Mouse (Mus musculus) right cerebral cortex, postnatal 10 days (tissue): Measurements from ENCODE around the gene Calr3.

Source experiments
- DNase-seq, 2 experiments: peaks; one replicate each; pipeline ENCODE4 v3.0.0; 2021; ENCODE audit warnings: low spot score in 2 of 2

Calr3 gene

DNA sequence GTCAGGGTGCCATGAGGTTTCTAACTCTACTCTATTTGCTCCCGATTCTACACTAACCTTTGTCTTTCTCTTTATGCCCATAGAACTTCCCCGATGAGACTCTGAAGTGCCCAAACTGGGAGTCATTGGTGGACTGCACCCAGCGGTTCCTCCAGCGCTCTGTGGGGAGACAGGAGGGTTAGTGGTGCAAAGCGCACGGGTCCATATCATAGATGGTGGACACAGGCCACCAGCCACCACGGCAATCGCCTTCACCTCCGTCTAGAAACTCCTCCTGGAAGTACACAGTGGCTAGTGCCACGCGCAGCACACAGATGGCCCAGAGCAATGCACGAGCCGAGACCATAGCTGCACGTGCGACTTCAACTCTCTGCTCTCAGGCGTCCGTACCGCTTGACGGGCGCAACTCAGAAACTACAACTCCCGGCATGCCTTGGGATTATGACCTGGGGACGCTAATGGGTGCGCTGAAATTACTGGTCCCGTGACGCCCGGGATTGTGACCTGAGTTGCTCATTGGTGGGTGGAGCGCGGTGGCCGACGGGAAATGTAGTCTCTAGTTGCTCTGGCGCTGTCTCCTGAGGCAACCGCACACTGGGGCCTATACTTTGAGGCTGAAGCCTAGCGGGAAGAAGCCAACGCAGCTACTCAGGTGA, at the start of gene Calr3, which contains the start of gene 1700030K09Rik:
Gene Calr3 (minus strand): TSS at position 533 of the 656 bp plus-strand sequence.
Gene 1700030K09Rik (plus strand): TSS at position 543 of the 656 bp plus-strand sequence.
- DNase-seq = peak; percentile 100

DNA sequence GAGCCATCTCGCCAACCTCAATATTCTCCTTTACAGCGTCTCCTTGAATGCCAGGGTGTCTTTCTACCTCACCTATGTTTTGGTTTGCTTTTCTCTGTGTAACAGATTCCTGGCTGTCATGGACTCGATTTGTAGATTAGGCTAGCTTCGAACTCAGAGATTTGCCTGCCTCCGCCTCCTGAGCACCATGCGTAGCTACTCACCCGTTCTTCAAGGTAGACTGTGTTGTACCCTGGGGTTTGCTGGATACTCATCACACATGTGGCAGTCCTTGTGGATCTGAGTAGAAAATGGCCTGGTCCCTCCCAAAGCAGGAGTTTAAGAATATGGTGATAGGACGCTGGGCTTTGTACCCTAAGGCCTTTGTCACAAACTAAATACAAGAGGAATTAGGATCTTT, 49.7 kb upstream of the Calr3 start:
- DNase-seq = no peak

DNA sequence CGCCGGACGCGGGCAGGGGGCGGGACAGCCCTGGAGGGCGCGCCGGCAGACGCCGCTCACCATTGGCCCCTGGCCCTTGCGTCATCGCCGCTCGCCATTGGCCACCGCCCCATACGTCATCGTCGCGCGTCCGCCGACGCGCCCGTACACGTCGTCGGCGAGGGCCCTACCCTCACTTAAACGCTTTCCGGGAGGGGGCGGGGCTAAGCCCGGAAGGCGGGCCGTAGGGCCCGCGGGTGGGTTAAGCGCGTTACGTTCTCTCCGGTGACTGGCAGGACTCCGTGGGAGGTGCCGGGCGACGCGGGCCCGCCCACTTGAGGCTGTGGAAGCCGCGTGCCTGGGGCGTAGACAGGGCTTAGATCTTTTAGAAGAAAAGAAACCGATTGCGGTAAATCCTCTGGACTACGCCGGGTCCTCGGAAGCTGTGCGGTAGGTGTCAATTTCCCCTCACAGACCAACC, 49.0 kb upstream of the Calr3 start:
- DNase-seq = peak; percentile 99 to 100

DNA sequence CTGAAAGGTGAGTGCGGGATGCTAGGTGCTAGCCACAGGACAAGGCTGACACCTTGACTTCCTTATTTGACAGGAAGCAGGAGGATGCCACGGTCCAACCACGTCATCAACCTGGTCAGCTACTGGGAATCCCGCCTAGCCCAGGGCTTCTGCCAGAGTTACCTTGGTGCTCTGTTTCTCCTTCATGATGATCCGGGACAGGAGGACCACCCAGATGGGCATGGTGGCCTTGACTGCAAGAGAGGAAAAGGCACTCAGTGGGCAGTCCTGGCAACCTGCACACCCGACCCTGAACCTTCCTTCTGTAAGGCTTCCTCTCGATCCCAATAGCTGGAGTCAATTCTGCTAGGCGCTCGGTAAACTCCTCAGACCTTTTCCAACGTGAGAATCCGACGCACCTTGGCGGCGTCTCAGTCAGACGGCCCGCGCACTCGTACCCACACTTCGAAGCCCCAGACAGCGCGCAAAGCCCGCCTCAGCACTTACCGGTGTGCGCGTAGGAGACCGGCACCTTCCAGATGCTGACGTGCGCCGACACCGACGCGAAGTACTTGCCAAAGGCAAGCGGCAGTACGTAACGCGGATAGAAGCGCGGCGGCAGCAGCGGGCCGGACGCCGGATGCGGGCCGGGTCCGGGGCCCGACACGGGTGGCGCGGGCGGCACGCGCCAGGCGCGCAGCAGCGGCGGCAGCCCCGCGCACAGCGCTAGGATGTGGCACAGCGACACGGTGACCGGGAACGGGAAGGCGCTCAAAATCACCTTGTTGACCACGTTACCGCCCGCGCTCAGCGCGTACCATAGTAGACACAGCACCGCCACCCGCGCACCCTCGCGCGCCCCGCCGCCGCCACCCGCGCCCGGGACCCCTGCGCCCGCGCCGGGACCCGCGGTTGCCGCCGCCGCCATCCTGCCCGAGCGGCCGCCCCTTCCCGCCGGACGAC, 48.3 kb upstream of the Calr3 start, which contains the start of gene Slc35e1:
Gene Slc35e1 (minus strand): TSS at position 935 of the 942 bp plus-strand sequence.
- peak; percentile 61 to 63 for DNase-seq

DNA sequence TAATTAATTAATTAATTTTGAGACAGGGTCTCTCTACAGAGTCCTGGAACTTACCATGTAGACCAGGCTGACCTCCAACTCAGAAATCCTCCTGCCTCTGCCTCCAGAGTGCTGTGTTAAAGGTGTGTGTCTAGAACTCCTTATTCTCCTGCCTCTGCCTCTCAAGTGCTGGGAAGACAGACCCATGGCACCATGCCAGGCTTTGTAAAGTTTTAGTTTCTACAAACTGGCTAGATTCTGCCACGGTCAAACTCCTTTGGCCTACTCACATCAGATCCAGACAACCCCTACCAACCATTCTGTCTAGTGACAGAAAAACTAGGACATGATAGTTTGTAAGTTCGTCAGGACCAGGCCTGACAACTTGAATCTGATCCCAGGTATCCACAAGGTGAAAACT, 47.3 kb upstream of the Calr3 start:
- DNase-seq = no peak

DNA sequence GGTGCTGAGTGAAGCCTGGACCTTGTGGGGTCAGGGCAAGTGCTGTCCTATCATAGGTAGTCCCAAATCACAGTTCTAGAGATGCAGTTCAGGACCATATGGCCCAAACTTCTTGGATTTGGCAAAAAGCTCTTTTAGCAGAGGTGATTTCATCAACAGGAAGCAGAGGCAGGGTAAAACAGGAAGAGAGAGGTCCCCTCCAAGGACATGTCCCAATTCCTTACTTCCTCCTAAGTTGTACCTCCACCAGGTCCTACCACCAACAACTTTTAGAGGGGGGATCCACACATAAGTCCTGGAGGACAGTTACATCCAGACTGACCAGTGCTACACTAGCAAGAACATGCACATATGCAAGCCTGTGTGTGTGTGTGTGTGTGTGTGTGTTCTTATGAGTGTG, 43.3 kb upstream of the Calr3 start:
- no peak for DNase-seq

DNA sequence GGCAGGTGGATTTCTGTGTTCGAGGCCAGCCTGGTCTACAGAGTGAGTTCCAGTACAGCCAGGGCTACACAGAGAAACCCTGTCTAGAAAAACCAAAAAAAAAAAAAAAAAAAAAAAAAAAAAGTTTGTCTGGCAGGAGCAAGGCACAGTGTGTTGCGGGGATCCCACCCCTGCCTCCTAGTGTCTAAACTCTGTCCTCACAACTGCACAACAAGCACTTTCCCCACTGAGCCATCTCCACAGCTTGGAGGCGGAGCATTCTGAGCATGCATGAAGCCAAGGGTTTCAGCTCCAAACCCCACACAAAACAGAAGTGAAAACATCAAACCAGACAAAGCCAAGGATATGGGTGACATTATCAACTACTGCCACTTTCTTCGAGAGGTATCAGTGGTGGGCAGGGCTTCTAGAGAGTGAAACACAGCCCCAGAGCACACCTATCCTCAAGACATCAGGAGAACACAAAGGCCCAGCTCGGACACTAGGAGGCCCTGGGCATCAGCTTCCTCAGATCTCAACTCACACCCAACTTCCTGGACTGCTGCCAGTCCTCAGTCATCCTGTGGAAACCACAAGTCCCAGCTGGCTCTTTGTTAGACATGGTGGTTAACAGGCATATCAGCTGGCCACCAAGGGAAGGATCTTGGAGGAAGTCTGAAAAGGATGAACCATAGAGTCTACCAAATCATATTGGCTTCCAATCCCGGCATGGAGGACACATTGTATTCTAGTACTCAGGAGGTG, 42.0 kb upstream of the Calr3 start:
- DNase-seq = peak; percentile 70 to 72

DNA sequence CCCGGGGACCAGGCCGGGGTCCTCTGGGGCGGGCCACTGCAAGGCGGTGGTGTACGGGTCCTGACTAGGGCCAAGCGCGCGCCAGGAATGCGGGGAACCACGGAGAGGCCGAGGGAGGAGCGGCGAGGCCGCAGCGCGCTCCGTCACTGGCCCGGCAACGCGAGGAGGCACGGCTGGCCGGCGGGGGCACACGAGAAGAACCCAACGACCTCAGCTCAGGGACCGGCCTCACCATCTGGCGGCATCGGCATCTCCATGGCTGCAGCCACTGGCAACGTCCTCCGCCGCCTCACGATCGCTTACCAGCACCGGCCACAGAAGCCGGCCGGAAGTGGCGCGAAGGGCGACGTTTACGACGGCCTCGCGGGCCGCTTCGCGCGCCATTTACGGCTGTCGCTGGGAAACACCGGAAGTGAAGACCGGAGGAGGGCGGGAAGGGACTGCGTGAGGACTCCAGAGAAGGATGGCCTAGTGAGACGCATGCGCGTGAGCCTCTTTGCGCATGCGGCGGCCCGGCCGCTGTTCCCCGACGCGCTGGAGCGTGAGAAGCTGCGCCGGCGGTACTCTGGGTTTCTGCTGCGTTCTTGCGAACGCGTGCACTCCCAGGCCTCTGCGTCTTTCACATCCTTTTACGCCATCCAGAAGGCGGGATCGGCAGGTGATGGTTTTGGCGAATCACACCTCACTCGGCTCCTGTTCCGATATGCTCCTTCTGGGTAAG, 31.3 kb upstream of the Calr3 start, which contains the start of gene Cherp:
Gene Cherp (minus strand): TSS at position 401 of the 721 bp plus-strand sequence.
- peak; percentile 98 to 99 for DNase-seq

DNA sequence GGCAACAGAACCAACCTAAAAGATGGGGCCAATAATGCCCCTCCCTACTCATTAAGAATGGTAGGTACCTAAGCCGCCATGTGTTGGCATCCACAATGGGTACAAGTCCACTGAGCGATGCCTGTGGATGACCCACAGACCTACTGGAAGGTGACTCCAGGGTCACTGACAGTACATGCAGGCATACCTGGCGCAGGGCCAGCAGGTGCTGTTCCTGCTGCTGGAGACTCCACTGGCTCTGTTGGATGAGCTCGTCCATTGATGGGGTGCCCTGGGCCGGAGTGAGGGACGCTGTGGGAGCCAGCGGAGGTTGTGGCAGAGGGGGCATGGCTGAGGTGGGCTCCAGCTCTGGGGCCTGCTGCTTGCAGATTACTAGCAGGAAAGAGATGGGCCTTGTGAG, 27.0 kb upstream of the Calr3 start:
- DNase-seq = no peak

DNA sequence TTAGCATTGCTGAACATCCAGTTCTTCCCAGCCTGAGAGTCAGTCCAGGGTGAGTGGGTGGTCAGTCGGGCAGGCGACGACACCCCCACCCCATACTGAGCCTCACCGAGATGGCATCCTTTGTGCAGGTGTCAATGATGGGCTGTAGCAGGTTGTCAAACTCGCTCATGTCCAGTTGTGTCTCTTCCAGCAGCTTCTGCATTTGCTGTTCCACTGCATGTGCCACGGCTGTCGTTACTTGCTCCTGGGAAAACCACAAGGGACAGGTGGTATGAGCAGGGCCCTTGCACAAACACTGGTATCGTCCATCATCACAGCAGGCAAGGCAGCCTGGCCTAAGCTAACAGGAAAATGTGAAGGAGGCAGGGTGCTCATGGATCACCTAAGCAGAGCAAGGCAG, 26.3 kb upstream of the Calr3 start:
- DNase-seq = no peak

DNA sequence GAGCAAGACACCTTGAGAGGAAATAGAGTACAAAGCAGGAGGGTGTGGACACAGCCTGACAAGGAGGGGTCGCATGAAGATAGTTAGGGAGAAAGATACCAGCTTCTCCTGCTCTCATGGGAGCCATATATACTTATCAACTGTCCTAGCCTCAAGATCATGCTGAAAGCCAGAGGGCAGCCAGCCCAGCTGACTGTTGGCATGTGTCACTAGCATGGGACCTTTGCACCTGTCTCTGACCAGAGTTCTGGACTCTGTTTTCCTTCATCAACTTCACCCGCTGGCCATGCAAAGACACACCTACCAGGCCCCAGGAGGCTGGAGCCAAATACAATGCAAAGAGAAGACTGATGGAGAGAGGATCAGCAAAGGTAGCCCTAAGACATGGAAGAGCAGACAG, 25.6 kb upstream of the Calr3 start:
- DNase-seq = no peak

DNA sequence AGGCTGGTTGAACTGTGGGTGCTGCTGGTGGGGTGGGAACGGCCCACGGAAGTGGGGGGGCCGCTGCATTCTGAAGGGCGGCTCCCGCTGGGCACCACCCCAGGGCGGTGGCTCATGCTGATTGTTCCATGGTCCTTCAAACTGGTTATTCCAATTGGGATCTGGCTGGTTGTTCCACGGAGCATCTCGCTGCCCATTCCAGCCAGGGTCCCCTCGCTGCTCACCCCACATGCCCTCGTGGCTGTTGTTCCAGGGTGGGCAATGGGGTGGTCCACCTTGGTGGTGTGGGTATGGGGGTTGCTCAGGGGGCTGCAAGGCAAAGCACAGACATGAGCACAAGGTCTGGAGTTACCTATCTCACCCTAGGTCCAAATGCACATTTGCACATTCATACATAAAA, 20.5 kb upstream of the Calr3 start:
- DNase-seq = no peak

DNA sequence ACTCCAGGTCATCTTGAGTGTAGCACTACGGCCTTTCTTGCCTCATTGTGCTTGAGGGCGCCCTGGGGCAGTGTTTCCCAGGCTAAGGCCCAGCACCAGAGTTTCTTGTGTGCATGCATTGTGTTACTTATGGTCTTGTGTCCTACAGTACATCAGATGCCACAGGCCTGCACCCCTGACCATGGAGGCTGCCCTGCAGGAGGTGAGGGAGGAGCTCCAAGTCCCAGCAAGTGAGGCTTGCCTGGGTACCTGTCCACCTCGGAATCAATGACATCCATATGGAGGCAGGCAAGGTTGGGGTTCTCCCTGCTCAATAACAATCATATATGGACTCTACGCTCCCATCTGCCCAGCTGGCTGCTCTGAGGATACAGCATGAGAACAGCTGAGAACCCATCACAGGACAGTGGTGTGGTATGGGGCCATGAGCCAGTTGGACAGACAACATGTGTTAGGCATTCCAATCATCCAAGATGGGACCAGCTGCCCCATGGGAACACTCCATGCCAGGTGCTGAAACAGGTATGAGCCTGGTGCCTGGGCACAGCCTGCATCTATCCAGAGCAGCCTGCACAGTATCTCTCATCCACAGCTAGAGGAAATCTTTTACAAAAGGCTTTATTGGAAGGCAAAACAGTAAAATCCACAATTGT, 16.3 kb upstream of the Calr3 start:
- no peak for DNase-seq

DNA sequence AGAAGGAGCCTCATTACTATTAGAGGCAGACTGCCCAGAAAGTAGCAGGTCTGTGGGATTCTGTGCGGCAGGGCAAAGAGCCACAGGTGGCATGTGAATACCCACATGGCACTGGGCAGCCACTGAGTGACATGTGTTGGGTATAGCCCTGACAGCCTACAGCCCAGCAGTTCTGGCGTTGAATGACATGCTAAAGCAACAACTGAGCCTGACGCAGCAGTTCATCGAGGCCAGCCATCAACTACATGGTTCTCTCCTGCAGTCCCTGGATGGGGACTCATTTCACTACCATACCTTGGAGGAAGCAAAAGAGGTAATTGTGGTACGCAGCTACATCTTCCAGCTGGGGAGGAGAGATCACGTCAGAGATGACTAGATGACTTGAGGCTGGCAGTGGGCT, 14.8 kb upstream of the Calr3 start:
- no peak for DNase-seq

DNA sequence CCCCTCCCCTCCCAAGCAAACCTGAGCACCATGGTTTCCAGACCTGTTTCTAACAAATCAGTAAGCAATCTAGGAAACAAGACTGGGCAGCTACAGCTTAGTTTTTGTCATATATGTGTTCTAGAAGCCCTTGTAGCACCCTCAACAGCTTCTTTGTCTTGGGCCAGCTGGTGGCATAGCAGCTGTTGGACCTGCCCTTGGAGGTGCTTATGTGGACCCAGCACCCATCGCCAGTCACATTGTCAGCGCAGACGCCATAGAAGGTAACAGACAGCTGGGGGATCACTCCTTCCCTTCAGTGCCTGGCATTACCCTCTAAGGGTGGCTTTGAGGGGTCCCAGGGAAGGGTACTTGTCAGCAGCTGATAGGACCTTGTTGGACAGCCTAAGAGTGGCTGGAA, 14.1 kb upstream of the Calr3 start:
- no peak for DNase-seq

DNA sequence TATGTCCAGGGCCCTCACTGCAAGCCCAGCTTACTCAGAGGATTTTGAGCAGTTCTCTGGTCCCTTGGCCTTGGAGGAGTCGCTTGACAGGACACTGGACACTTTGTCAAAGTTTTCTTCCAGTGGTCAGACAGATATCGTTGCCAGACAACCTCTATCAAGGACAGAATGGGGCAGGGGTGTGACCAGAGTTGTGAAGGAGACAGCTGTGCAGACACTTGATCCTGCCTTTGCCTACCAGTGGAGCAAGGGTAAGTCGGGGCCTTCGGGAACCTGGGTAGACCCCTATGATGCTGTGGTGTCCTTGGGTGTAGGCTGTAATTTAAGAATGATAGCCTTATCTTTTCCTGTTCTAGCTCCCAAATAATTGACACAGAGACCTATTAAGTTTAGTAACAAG, 11.6 kb upstream of the Calr3 start:
- DNase-seq = no peak

DNA sequence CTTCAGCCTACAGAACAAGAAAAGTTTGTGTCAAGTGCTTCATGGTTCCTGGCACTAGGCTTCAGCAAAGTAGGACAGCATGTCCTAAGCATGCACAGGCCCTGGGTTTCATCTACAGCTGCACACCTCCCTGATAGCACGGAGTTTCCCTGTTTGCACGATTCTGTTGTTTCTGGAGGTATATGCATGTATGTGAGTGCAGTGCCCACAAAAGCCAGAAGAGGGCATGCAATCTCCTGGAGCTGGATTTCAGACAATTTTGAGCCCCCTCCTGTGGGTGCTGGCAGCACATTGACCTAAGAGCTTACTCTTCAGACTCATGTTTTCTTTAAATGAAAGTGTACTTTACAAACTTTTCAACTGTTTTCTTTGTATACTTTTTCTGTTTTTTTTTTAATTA, 10.2 kb upstream of the Calr3 start:
- DNase-seq = no peak

DNA sequence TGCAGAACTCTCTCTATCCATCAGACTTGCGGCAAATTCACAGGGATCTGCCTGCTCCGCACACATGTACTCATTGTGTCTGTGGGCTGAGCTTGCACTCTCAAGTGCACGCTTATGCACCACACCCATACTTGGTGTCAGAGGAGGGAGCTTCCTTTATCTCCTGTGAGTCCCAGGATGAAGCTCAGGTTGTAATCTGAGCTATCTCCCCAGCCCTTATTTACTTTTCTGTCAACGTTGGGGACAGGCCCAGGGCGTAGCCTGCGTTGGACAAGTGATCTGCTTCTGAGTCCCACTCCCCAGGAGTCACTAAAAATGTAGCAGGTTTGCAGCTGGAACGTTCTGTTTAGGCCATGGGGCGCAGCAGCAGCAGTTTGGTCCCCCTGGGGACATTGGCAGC, 7.8 kb upstream of the Calr3 start:
- DNase-seq = no peak

DNA sequence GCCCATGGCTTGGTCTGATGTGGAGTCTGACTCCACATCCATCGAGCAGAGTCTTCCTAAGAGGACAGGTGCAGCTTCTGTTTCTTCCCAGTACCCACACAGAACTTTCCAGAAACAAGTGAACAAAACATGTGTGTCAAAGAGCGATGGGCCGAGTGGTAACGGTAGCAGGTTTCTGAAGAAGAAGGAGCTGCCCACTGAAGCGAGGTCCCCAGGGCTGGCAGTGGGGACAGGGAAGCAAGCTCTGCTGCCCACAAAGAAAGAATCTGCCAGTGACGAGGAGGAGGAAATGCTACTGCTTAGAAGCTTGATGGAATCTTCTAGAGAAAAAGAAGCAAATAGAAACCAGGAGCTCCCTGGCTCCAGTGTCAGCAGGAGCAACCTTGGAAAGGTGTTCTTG, 1.4 kb upstream of the Calr3 start:
- no peak for DNase-seq

DNA sequence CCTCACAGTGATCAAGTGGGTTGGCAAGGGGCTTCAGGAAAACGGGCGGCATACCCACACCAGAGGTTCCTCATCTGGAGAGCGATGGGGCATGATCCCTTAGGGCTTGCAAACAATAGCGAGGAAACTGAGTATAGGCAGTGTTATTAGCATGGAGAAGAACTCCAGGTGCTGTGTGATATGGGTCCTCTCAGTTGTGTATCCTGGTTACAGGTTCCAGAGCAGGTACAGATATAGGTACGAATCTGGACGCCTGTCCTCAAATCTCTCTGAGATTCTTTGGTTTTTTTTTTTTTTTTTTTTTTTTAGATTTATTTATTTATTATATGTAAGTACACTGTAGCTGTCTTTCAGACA, 302 bp upstream of the Calr3 start:
- no peak for DNase-seq
